Mouse (Mus musculus) liver, postnatal 0 days (tissue): ENCODE measurements around the gene Mgat3.

ENCODE experiments used
- CTCF ChIP-seq: sonication (generic); IDR thresholded peaks from 2 replicates; pipeline ENCODE4 v1.5.1; 2016; ENCODE audit warnings: antibody characterized with exemption, low read depth
- EP300 ChIP-seq: IDR thresholded peaks from 2 replicates; pipeline ENCODE4 v1.6.1; 2016; ENCODE audit warnings: antibody characterized with exemption, low read depth, mild to moderate bottlenecking

DNA sequence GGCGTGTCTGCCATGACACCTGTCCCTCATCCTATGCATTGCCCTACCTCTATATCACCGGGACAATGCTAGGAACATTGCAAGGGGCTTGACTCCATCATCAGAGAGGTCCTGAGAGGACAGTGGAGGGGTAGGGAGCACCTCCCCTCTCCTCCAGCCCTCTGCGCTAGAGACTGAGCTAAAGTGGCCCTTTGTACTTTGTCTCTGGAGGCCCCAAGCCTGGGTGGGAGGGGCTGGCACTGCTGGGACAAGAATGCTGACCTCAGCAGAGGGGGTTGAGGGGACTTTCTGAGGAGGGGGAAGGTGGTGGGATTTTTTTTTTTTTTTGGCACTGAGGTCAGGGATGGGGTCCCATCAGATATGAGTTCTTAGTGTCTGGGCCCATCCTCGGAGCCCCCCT lies 16.6 kb downstream of the Mgat3 start:
- no peak for TF ChIP-seq CTCF
- no peak for TF ChIP-seq EP300
